Mouse (Mus musculus) thymus, postnatal 0 days (tissue): ENCODE measurements at regions not wholly inside any gene's neighbourhood (a gene's known extent, or its start where the extent isn't known, plus 50 kb on each side); places are given as distances from the start of the nearest gene placed in this dataset.
A peak's percentile ranks its signal among the peaks of the same experiment; 100 is the strongest.

Experiments
- DNase-seq: peaks from one replicate; pipeline ENCODE4 v3.0.0-alpha.2; 2015; ENCODE audit warnings: low spot score

DNA sequence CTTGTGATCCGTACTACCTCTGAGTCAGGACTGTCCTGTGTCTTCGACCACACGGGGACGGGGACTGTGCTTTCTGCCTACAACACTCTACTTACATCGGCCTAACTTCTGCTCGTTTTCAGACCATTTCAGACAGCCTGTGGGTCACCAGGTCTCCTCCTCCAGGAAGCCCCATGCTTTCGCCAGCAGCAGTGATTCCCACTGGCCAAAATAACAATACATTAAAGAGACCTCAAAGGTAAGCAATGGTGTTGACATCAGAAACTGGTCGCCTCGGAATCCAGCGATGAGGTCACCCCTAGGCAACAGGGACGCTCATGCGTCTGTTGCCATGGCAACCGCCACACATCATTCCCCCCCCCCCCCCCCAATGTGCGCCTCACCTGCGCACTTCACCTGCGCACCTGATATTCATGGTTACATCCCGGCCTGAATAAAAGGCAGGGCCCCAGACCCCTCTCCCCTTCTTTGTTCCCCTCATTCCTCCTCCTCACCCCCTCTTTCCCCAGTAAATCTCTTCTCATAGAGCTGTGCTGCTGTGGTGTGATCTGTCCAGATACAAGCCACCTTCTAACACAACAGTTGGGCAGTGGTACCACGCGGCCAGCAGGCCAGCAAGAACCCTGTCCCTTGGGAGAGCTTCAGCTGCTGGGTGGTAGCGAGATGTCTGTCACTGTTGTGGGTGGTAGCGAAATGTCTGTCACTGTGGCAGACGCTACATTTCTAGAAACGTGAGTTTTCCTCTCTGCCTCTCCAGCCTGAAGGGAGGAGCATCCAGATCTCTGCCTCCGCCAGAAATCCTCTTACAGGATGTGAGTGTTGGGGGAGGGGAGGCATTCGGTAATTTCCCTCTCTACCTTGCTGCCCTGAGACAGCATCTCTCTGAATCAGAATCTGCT, 145.0 kb downstream of the Setd4 start:
- no peak for DNase-seq

DNA sequence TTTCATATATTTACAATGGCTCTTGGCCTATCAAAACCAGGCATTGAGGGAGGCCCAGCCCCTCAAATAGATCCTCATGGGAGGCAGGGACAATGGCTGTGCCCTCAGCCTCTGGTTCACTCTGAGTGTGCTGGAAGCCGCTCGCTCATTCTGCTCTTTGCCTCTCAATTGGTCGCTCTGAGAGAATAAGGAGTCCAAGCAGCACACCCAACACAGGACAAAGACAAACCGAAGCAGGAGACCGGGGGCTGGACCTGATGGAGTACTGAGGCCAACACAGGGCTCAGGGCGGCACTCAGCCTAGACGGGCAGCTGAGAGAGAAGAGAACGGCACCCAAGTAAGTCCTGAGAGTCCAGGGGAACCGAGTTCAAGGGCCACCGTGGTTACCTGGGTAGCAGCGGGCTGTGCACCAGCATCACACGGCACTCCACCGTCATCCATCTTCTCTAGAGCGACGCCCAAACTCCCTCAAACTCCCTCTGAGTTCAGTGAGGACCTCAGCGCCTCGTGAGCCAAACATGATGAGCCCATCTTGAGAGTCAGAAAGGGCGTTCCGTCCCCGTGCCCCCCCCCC, 145.8 kb downstream of the Setd4 start:
- no peak for DNase-seq

DNA sequence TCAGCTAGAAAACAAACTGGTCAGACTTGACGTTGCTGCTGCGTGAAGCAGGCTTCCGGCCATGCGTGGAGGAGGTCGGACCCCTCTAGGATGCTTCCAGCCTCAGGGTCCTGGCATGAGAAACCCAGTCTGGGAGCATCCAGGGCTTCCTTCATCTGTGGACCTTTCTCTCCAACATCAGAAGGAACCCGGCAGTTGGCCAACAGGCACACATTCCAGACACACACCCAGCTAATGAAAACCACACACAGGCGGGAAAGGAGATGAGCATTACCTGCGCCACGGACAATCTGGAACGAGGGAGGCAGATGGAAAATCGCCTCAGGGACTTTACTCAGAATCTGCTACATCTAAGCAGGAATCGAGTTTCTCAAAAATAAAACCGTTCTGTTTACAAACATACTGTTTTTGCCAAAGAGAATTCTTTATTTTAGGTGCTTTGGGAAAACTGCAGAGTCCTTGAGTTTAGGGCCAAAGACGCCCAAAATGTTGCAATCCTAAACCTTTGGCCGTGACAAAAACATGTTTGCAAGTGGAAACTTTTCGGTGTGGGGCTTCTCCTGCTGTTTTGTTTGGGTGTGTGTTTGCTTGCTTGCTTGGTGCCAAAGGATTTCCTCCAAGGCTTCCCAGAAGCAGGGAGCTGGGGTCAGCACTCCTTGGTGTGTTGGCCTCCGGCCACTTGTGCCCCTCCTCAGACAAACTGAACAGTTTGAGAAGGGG, 147.0 kb downstream of the Setd4 start:
- no peak for DNase-seq

DNA sequence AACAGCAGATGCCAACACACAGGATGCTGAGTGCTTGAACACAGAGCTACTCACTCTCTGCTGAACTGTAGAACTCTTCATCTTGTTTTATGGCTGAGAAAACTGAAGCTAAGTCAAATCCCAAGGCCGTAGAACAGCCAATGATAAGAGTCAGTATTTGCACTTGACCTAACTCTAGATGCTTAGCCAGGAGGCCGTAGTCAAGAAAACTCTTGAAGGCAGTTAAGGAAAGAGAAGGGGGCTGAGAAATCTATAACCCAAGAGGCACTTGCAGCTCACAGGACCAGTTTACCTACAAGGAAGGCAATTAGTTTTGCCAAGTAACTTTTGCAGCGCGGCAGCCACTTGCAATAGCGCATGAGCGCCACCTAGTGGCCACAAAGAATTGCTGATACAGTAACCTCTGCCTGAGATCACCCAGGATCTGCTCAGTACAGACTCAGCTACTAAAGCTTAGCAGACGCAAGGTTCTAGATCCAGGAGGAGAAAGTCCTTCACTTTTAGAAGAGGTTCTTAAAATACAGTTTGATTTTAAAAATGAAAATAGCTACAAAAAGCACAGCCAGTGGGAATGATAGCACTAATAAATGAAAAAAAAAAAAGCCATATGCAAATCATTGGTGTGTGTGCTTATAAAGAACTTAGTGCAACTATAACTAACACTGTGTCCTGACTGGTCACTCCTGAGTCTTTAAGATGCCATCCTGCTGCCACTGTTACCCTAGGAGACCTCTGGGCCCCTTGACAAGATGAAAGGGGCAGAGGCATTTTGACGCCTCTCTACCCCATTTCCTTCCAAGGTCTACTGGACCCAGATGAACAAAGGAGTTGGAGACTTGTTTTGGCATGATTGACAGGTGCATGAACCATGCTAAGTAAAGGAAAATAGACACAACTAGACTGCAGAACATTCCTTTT, 149.5 kb downstream of the Setd4 start:
- DNase-seq: peak; percentile 90

DNA sequence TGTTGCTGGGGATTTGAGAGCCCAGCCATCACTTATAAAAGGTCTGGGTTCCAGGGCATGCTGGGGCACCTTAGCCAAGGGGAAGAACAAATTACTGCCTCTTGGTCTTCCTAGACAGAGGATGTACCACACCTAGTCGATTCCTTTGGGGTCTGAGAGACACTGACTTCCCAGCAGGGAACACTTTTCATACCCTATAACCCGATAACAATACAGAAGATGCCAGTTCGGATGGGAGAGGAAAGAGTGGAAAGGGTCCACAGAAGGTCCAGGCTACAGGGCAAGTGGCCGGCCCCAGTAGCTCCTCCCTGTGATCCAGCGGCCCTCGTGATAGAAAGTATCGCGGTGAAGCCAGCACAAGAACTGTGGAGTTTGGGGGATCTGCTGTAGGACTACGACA, 150.8 kb downstream of the Setd4 start:
- no peak for DNase-seq

DNA sequence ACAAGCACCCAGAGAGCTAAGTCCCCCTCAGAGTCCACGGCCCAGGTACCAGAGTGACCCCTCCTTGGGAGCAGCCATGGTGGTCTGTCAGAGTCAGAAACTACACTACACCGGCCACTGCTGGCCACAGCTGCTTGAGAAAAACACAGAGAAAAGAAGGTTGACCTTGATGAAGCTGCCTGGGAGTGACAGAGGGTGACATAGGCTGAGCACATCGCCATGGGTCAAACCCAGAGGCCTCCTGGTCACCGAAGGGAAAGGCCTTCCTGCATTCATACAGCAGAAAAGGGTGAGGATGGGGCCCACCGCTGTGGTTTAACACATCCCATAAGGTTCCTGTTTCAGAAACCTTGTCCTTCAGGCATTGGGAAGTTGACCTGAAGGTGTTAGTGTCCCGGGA, 153.0 kb downstream of the Setd4 start:
- DNase-seq: no peak

DNA sequence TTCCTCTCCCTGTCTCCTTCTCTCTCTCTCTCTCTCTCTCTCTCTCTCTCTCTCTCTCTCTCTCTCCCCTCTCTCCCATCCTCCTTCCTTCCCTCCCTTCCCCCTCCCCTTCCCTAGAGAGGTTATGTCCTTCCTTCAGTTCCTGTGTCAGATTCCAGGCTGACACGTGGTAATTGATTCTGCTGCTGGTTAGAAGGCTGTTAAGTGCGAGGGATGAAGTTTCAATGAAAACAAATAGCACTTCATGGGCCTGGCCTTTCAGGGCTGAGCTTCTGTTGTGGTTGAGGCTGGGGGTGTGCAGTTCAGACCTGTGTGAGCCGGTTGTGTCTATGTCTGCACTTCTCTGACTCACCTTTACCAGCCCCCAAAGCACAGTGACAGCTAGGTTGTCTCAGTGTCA, 153.9 kb downstream of the Setd4 start:
- DNase-seq: no peak

DNA sequence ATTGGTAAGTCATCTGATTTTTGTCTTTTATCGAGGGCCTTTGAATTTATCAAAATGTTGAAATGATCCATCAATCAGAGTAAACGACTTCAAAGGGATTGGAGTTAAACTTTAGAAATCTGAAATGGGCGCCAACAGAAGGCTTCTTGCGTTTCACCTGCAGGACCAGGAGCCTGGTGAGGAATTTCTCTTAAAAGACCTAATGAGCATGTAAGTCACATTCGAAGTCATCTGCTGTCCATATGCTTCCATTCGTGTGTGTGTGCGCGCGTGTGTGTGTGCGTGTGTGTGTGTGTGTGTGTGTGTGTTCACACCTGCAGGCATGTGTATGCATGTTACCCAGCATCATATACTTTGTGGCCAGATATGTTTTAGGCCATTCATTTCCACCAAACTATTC, 155.7 kb downstream of the Setd4 start:
- no peak for DNase-seq

DNA sequence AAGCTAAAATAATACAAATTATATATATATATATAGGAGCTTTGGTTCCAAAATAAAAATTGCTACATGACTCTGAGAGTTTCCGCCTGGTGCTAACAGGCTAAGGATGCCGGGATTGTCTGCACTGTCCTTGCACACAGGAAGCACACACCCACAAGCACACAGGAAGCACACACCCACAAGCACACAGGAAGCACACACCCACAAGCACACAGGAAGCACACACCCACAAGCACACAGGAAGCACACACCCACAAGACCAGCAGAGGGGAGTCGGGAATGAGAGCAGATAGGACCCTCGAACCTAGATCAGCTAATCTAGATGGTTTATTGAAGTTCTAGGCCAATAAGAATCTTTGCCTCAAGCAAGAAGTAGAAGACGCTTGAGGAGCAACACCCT, 156.9 kb downstream of the Setd4 start:
- no peak for DNase-seq

DNA sequence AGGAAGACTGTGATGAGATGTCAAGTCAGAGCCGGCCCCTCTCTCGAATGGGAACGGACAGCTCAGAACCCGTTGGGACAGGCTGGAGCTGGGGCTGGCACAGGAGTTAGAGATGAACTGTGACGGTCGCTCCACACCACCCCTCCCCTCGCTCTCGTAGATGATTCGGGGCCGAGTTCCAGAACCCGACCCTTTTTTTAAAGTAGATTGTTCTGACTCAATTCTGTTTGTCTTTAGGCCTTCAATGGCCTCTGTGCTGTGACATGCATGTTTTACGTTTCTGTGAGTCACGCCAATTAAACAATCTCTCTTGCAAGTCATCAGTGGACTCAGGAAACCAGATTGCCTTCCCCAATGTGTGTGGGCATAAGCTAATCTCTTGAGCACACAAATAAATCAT, 157.7 kb downstream of the Setd4 start:
- no peak for DNase-seq

DNA sequence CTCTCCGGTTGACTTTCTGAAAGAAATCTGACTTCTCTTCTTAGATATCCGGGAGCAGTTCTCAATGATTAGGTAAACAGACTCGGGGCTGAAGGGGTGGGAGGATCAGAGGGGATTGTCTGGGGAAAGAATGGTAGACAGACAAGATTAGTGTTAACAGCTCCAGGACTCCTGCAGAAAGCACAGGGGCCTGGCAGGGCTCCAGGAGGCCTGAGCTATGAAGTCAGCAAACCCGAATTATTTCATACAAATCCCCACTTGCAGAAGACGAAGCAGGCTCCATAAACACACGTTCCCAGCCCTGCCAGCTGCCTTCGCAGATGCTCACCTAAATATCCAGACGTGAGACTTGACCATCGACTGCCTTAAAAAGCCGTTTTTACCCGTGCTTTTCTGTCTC, 161.0 kb downstream of the Setd4 start:
- DNase-seq: no peak

DNA sequence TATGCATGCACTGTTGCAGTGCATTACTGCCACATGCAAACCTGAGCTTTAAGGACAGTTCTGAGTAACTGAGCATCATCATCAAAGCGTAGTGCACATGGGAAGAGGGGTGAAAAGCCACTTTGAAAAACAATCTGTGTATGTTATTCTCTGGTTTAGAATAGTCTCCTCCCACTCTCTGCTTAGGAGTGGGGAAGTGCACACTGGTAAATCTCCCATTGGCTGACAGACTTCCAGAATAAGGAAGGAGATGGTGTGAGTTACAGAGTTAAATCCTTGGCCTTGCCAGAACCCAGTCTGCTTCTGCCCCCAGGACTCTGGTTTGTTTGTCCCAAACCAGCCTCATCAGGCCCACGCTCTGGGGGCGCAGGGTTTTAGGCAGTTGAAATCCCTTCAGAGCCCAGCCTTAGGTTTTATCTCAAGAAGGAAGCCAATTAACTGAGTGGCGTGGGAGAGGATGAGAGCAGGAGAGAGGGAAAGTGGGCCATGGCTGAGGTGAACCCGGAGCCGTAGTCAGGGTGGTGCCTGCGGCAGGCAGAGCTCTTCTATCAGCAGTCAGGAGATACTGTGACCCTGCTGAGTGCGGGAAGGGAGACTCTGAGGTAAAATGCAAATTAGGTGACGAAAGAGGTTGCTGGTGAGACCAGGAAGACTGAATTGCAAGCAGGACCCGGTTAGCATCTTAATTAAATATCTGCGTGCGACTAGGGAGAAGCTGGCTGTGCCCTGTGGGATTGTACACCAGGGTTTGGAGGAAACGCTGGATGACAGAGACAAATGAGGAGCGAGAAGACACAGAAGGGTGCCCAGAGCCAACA, 166.0 kb downstream of the Setd4 start:
- DNase-seq: no peak

DNA sequence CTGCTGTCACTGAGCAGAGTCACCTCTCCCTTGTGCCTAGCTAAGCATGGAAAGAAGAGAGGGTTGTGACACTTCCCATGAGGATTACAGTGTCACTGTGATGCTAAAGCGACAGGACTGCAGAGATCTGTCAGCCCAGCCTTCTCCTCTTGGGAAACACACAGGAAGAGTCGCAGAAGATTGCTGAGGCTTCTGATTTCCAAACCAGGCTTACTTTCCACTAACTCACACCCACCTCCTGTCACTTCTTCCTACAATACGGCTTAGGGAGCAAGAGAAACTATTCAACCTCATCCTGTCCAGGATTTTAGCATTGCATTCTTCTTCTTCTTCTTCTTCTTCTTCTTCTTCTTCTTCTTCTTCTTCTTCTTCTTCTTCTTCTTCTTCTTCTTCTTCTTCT, 167.1 kb downstream of the Setd4 start:
- no peak for DNase-seq

DNA sequence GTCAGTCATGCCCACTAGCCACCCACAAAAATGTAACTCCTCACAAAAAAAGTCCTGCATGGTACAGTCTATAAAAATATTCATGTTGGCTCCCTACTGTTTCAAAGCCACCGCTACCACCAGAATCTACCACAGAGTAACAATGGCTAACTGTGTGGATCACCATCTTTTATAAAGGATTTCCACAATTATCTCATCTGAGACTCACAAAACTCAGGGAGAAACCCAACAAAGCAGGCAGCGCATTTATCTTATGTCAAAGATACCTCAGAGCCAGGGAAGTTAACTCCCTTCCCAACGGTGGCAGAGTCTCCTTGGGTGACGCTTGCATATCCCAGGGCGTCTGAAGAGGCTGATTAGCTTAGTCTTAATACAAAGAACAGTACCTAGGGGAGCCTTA, 172.5 kb downstream of the Setd4 start:
- no peak for DNase-seq

DNA sequence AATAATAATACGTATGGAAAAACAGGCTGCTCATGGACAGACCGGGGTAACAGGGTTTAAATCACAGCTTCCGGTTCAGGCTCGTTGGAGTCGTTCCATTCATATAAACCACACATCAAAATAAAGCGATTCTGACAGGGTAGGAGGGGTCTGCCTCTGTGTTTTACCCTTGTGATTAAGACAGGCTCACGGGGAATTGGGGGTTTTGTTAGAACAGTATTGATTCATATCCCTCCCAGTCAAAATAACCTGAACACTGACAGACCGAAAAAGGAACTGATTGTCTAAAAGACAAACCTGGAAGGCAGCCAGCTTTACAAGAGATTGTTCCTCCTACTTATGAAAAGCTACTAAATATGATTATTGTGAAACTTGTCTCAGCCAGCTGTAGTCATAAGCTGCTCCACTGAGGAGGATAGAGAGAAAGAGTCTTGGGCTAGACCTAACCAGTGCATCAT, 174.5 kb downstream of the Setd4 start:
- no peak for DNase-seq

DNA sequence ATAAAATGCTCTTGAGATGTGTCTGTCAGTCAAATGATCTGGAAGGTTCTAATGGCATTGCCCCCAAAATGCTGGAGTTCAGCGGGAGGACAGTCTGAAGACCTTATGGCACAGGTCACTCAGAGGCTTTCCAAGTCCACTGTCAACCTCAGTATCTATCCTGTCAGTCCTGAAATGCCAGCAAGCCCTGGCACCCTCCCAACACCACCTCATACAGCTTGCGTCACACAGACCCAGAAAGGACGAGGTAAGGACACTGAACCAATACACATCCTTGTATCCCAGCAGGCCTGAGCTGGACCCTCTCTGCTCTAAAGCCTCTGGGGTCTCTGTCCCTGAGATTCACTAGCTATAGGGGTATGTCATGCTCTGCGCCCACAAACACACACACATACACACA, 176.6 kb downstream of the Setd4 start:
- DNase-seq: no peak

DNA sequence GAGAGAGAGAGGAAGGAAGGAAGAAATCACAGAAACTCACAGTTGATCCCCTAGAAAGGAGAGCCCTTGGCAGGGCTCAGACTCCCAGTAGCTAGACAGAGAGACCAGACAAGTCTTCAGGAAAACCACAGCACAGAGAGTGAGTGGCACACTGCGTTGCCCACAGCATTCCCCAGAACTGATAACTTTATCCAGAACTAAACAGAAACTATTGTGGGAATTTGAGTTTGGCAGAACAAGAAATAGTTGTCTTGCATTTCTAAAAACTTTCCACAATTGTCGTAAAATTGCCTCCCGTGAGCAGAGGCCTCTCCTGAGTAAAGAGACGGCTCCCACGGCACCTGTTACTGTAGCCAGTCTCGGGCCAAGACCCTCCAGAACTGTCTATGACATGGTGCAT, 178.1 kb downstream of the Setd4 start:
- no peak for DNase-seq

DNA sequence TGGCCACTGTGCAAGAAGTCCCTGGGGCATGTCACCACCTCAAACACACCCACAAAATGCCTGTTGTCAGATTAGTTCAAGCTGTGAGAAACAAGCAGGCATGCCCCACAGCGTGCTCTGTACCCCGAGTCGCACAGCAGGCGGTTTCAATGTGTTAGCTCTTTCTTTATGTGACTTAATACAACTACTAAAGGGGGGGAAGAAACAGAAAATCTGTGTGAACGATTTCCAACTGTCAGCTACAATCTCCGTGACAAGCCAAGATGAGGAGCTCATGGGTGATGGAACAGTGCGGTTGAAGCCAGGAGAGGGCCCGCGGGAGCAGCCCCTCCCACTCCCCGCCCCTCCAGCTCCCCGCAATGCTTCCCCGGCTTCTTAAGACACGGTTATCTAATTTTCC, 180.7 kb downstream of the Setd4 start:
- DNase-seq: no peak

DNA sequence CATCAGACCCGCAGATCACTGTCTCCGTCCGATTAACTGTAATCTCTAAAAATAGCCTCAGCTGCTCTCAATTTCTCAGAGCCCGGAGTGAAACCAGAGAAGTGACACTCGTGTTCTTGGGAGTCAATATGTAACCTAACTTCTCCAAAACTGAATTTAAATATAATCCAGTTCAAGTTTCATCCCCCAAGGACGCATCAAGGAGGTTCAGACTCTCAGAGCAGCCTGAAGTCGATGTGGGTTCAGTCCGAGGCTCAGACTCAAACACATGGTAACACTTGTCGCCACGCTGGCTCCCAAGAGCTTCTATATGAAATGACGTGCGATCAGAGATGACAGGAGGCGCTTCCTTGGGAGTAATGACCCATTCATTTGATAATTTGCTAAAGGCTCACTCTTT, 181.6 kb downstream of the Setd4 start:
- DNase-seq: no peak

DNA sequence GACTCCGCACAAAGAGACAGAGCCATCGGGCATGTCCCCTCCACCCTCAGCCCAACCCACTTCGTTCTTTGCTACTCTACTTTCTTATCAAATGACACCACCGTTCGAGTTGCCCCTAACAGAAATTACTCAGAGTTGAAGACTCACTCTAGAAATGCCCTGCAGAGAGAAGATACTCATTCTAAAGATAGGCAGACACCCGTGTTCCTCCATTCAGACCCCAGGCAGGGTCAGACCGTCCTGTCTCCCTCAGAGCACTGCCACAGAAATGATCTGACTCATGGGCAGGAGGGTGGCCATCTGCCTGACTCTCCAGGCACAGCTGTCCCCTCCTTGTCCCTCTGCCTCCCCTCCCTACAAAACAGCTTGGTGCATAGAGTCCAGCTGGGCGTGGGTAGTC, 185.6 kb downstream of the Setd4 start:
- DNase-seq: no peak

DNA sequence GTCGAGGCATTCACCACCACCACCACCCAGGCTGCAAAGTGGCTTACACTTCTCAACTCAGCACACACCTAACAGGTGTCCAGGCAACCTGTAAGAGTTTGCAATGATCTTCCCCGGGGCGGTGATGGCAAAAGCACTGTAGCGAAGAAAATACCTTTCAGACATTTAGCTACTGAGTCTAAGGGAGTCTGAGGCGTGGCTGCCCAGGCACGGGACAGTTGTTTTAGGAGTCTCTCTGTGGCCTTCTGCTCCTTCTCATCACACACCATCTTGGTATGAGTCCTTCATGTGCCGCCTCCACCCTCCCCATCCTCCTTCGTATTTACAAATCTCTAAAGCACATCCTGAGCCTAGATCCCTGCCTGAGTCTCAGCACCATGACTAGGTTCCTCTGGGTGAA, 186.0 kb downstream of the Setd4 start:
- no peak for DNase-seq
